In genomic region chr4:83323910-83324684, GRCm38 (mm10) we compare ENCODE assay signal across 8 mouse cellular contexts. TPM values are rescaled to one million over a fixed set of nuclear protein-coding genes. Genes with fewer than 3 reads are reported as not detected.
A peak's percentile ranks its signal among the peaks of the same experiment; 100 is the strongest.
DNase-seq lines count a peak whose midpoint lies in the region; ATAC-seq and TF ChIP-seq lines count a peak whose summit lies in the region.

Gene Ttc39b, minus strand, starts transcription at chr4:83324255.

- peak within 1 kb of the TSS; percentile 83 for H3K4me3 ChIP-seq in ES-Bruce4 (ENCODE audit: low read depth, low read length)
- peak within 1 kb of the TSS; percentile 73 for H3K4me3 ChIP-seq in forebrain, embryonic 12.5 days (replicated peaks)
- peak within 1 kb of the TSS; percentile 78 for H3K4me3 ChIP-seq in heart, postnatal 0 days (ENCODE audit: low read depth, low read length)
- peak within 1 kb of the TSS; percentile 70 for H3K4me3 ChIP-seq in liver, embryonic 16.5 days (ENCODE audit: low read depth, low read length)
- peak within 1 kb of the TSS; percentile 65 for H3K4me3 ChIP-seq in neural tube, embryonic 12.5 days
- peak within 1 kb of the TSS; percentile 83 for H3K4me3 ChIP-seq in stomach, postnatal 0 days (ENCODE audit: low read depth, low read length)

- H3K4me2 ChIP-seq in forebrain, embryonic 12.5 days: peak within 1 kb of the TSS; percentile 98
- H3K4me2 ChIP-seq in heart, postnatal 0 days (ENCODE audit: low read depth, low read length): peak within 1 kb of the TSS; percentile 95
- peak within 1 kb of the TSS; percentile 96 for H3K4me2 ChIP-seq in liver, embryonic 16.5 days (ENCODE audit: low read depth, low read length)
- H3K4me2 ChIP-seq in neural tube, embryonic 12.5 days (replicated peaks): peak within 1 kb of the TSS; percentile 100
- peak within 1 kb of the TSS; percentile 80 for H3K4me2 ChIP-seq in stomach, postnatal 0 days (replicated peaks; ENCODE audit: low read depth)

- peak; percentile 22 for TF ChIP-seq POLR2A in ES-Bruce4 (IDR thresholded peaks at IDR 0.05; ENCODE audit: insufficient read depth, low read length)

- H3K9ac ChIP-seq in ES-Bruce4 (ENCODE audit: low read depth, poor library complexity, severe bottlenecking): peak within 1 kb of the TSS; percentile 90
- peak within 1 kb of the TSS; percentile 72 for H3K9ac ChIP-seq in forebrain, embryonic 12.5 days
- peak within 1 kb of the TSS; percentile 52 for H3K9ac ChIP-seq in heart, postnatal 0 days (replicated peaks; ENCODE audit: low read depth, low read length)
- H3K9ac ChIP-seq in liver, embryonic 16.5 days (ENCODE audit: low read depth, low read length): peak within 1 kb of the TSS; percentile 59
- H3K9ac ChIP-seq in neural tube, embryonic 12.5 days: peak within 1 kb of the TSS; percentile 55
- peak within 1 kb of the TSS; percentile 90 for H3K9ac ChIP-seq in stomach, postnatal 0 days (ENCODE audit: low read length)

- DNase-seq in c-Kit-positive CD71-positive TER-119-positive erythroid progenitor cells, embryonic 14.5 days (ENCODE audit: low spot score): peak; percentile 85
- DNase-seq in heart, postnatal 0 days (ENCODE audit: low spot score): peak; percentile 87
- peak; percentile 99 for DNase-seq in kidney, postnatal 4 days
- DNase-seq in stomach, postnatal 0 days (ENCODE audit: low spot score): peak; percentile 99

- TF ChIP-seq CTCF in ES-Bruce4 (IDR thresholded peaks at IDR 0.05; ENCODE audit: low read depth, low read length): no peak
- TF ChIP-seq CTCF in heart, postnatal 0 days (IDR thresholded peaks at IDR 0.05; ENCODE audit: low read depth): no peak
- TF ChIP-seq CTCF in stomach, postnatal 0 days (IDR thresholded peaks at IDR 0.05; ENCODE audit: low read depth): no peak

- peaks cover 11% of the 10 kb centered on the region for H3K4me1 ChIP-seq in ES-Bruce4 (ENCODE audit: control insufficient read depth, insufficient read depth, low read length)
- peaks cover 5% of the 10 kb centered on the region for H3K4me1 ChIP-seq in forebrain, embryonic 12.5 days
- peaks cover 7% of the 10 kb centered on the region for H3K4me1 ChIP-seq in heart, postnatal 0 days (ENCODE audit: control insufficient read depth, insufficient read depth)
- no peaks in the 10 kb centered on the region; the same call in 1 of the 2 replicates for H3K4me1 ChIP-seq in liver, embryonic 16.5 days (ENCODE audit: control insufficient read depth, low read depth, low read length)
- no peaks in the 10 kb centered on the region; the same call in 1 of the 2 replicates for H3K4me1 ChIP-seq in neural tube, embryonic 12.5 days
- 0 out of 2 replicates have a peak, but pooled peaks cover 4% of the 10 kb centered on the region for H3K4me1 ChIP-seq in stomach, postnatal 0 days (replicated peaks; ENCODE audit: control insufficient read depth, insufficient read depth)

- WGBS in forebrain, embryonic 12.5 days: under 1% methylated on average over 57 of the region's 59 CpGs
- under 1% methylated on average over 59 of the region's 59 CpGs for WGBS in heart, postnatal 0 days
- WGBS in liver, embryonic 16.5 days (ENCODE audit: insufficient replicate concordance): under 1% methylated on average over 46 of the region's 59 CpGs
- 1% methylated on average over 59 of the region's 59 CpGs for WGBS in neural tube, embryonic 12.5 days
- WGBS in stomach, postnatal 0 days: under 1% methylated on average over 51 of the region's 59 CpGs

- H3K9me3 ChIP-seq in ES-Bruce4 (replicated peaks; ENCODE audit: control insufficient read depth, insufficient read depth, low read length, poor library complexity, severe bottlenecking): no peaks in the 10 kb centered on the region
- no peaks in the 10 kb centered on the region for H3K9me3 ChIP-seq in forebrain, embryonic 12.5 days
- no peaks in the 10 kb centered on the region for H3K9me3 ChIP-seq in heart, postnatal 0 days (replicated peaks; ENCODE audit: control insufficient read depth, low read length)
- H3K9me3 ChIP-seq in liver, embryonic 16.5 days (replicated peaks; ENCODE audit: control insufficient read depth, low read length): no peaks in the 10 kb centered on the region
- no peaks in the 10 kb centered on the region for H3K9me3 ChIP-seq in neural tube, embryonic 12.5 days
- H3K9me3 ChIP-seq in stomach, postnatal 0 days (ENCODE audit: control insufficient read depth, low read length): no peaks in the 10 kb centered on the region

- H3K27me3 ChIP-seq in ES-Bruce4 (ENCODE audit: control insufficient read depth, insufficient read depth, low read length, poor library complexity, severe bottlenecking): no peaks in the 10 kb centered on the region
- H3K27me3 ChIP-seq in forebrain, embryonic 12.5 days: peaks cover 24% of the 10 kb centered on the region
- 0 out of 2 replicates have a peak, but pooled peaks cover 10% of the 10 kb centered on the region for H3K27me3 ChIP-seq in heart, postnatal 0 days (ENCODE audit: control insufficient read depth, insufficient read depth, low read length)
- peaks cover 37% of the 10 kb centered on the region for H3K27me3 ChIP-seq in liver, embryonic 16.5 days (ENCODE audit: control insufficient read depth, insufficient read depth, low read depth, low read length)
- H3K27me3 ChIP-seq in neural tube, embryonic 12.5 days (replicated peaks): no peaks in the 10 kb centered on the region
- no peaks in the 10 kb centered on the region for H3K27me3 ChIP-seq in stomach, postnatal 0 days (ENCODE audit: control insufficient read depth, insufficient read depth, low read length)

- peak; percentile 99 for ATAC-seq in forebrain, embryonic 12.5 days (ENCODE audit: low FRiP score)
- ATAC-seq in heart, postnatal 0 days (ENCODE audit: insufficient read depth, low read depth): peak; percentile 96
- peak; percentile 98 for ATAC-seq in liver, embryonic 16.5 days (ENCODE audit: low read depth)
- ATAC-seq in neural tube, embryonic 12.5 days (ENCODE audit: low FRiP score, low read depth): peak; percentile 98
- peak; percentile 99 for ATAC-seq in stomach, postnatal 0 days (ENCODE audit: low FRiP score, low TSS enrichment)

- no peaks in the 10 kb centered on the region for H3K36me3 ChIP-seq in ES-Bruce4 (ENCODE audit: control insufficient read depth, insufficient read depth, low read length, poor library complexity, severe bottlenecking)
- no peaks in the 10 kb centered on the region for H3K36me3 ChIP-seq in forebrain, embryonic 12.5 days (replicated peaks)
- no peaks in the 10 kb centered on the region for H3K36me3 ChIP-seq in heart, postnatal 0 days (replicated peaks; ENCODE audit: control insufficient read depth, insufficient read depth, low read length)
- H3K36me3 ChIP-seq in liver, embryonic 16.5 days (ENCODE audit: control insufficient read depth, insufficient read depth): no peaks in the 10 kb centered on the region
- H3K36me3 ChIP-seq in neural tube, embryonic 12.5 days: no peaks in the 10 kb centered on the region
- H3K36me3 ChIP-seq in stomach, postnatal 0 days (ENCODE audit: control insufficient read depth, insufficient read depth, low read length): no peaks in the 10 kb centered on the region

- TF ChIP-seq EP300 in ES-Bruce4 (IDR thresholded peaks at IDR 0.05; ENCODE audit: insufficient read depth, low read depth, low read length): no peak
- no peak for TF ChIP-seq EP300 in heart, postnatal 0 days (IDR thresholded peaks at IDR 0.05; ENCODE audit: low read depth)
- no peak for TF ChIP-seq EP300 in stomach, postnatal 0 days (optimal IDR thresholded peaks at IDR 0.05)

- H3K27ac ChIP-seq in ES-Bruce4 (ENCODE audit: insufficient read depth, low read length): peak within 1 kb of the TSS; percentile 94
- H3K27ac ChIP-seq in forebrain, embryonic 12.5 days: peak within 1 kb of the TSS; percentile 46; the same call in 1 of the 2 replicates
- H3K27ac ChIP-seq in heart, postnatal 0 days (ENCODE audit: low read depth): peak within 1 kb of the TSS; percentile 59
- no peak within 1 kb of the TSS for H3K27ac ChIP-seq in liver, embryonic 16.5 days (ENCODE audit: low read length)
- no peak within 1 kb of the TSS for H3K27ac ChIP-seq in neural tube, embryonic 12.5 days
- H3K27ac ChIP-seq in stomach, postnatal 0 days (replicated peaks): peak within 1 kb of the TSS; percentile 96

RNA-seq across cellular contexts. Expression of gene Ttc39b, which starts in this region (rescaled TPM):
- polyA plus RNA-seq in ES-Bruce4 (2011; ENCODE audit: insufficient read depth, insufficient read length, low read depth, missing spikeins): 36.8 and 48.9 TPM in 2 replicates
- 6.2 and 6.3 TPM in 2 replicates for polyA plus RNA-seq in forebrain, embryonic 12.5 days (2016; fragmentation: Nextera tagmentation; extraction: Ambion mirVana)
- 2.9 and 4.3 TPM in 2 replicates for total RNA-seq in heart, postnatal 0 days (2014; rRNA removed; ENCODE audit: low replicate concordance)
- polyA plus RNA-seq in heart, postnatal 0 days (2015; fragmentation: Nextera tagmentation; extraction: Ambion mirVana): 3.0 and 4.1 TPM in 2 replicates
- polyA plus RNA-seq in liver, embryonic 16.5 days (2015; fragmentation: Nextera tagmentation; extraction: Ambion mirVana): 1.5 and 1.8 TPM in 2 replicates
- polyA plus RNA-seq in neural tube, embryonic 12.5 days (2016; fragmentation: Nextera tagmentation; extraction: Ambion mirVana): 3.3 TPM in 2 replicates
- 14.0 and 15.7 TPM in 2 replicates for polyA plus RNA-seq in stomach, postnatal 0 days (2015; fragmentation: Nextera tagmentation; extraction: Ambion mirVana)

Comparison
In these comparisons a context has a peak if more than half of its experiments do, and no peak if none do; other contexts are left out.
1. H3K27ac ChIP-seq: peak in ES-Bruce4 (single experiment), forebrain, embryonic 12.5 days (single experiment), heart, postnatal 0 days (single experiment) and stomach, postnatal 0 days (single experiment); none in liver, embryonic 16.5 days (single experiment) and neural tube, embryonic 12.5 days (single experiment).
2. Peak in every context shown above with its lines, with median percentiles within 50 percentile points of each other: H3K4me3 ChIP-seq, H3K9ac ChIP-seq, DNase-seq, ATAC-seq and H3K4me2 ChIP-seq.